Mouse (Mus musculus) olfactory bulb, adult 2 months (tissue): ENCODE data around the gene Efcab11.

Experiments used
- CTCF ChIP-seq: fragments of 200-500 bp; IDR thresholded peaks from 2 replicates; pipeline ENCODE4 v1.5.1; 2012; ENCODE audit warnings: low read depth, mild to moderate bottlenecking, low read length, moderate library complexity; ENCODE audit not compliant: insufficient read depth
- POLR2A ChIP-seq: fragments of 200-500 bp; IDR thresholded peaks from 2 replicates; pipeline ENCODE4 v1.6.1; 2012; ENCODE audit warnings: mild to moderate bottlenecking, low read depth, low read length, moderate library complexity; ENCODE audit not compliant: insufficient read depth

- TF ChIP-seq POLR2A (no peak), CTCF (no peak)
Measured at GRCm38 (mm10) chr12:99721318-99721717, 162.9 kb downstream of the Efcab11 start.
